Mouse (Mus musculus) CH12.LX (cell line): ENCODE measurements around the gene Lhx4. TPM values are rescaled to one million over a fixed set of nuclear protein-coding genes. Genes with fewer than 3 reads are reported as not detected.

Experiments used
- polyA plus RNA-seq: library from polyadenylated mRNA; unstranded; fragments of >175 nt; gene quantifications from 2 replicates; pipeline ENCODE4 v1.2.1, GENCODE M21; 2012; ENCODE audit warnings: low read depth; ENCODE audit not compliant: insufficient read length
- total RNA-seq, 2 experiments: library from RNA; depleted of rRNA; stranded (reverse); fragments of 300-350 nt in 1 of 2; fragments of >200 nt in 1 of 2; gene quantifications; 2 replicates each; pipeline ENCODE4 v1.2.3; 2012 to 2014

Gene Lhx4
- total and polyA plus RNA-seq, 3 experiments, result not detected

Other genes starting within 250 kb of the Lhx4 start
- 74.4 and 80.3 TPM in 2 replicates for gene Acbd6, start 193.6 kb downstream of the Lhx4 start, total RNA-seq (2012; rRNA removed)
- gene Acbd6, start 193.6 kb downstream of the Lhx4 start, total RNA-seq (2014; rRNA removed), result 51.9 and 52.6 TPM in 2 replicates
- 91.1 and 97.8 TPM in 2 replicates for gene Acbd6, start 193.6 kb downstream of the Lhx4 start, polyA plus RNA-seq
- 11.9 and 13.7 TPM in 2 replicates for gene Qsox1, start 61.2 kb upstream of the Lhx4 start, total RNA-seq (2012; rRNA removed)
- gene Qsox1, start 61.2 kb upstream of the Lhx4 start, total RNA-seq (2014; rRNA removed), result 7.9 and 8.6 TPM in 2 replicates
- 11.6 and 12.5 TPM in 2 replicates for gene Qsox1, start 61.2 kb upstream of the Lhx4 start, polyA plus RNA-seq
- gene Cep350, start 221.6 kb upstream of the Lhx4 start, total RNA-seq (2012; rRNA removed), result 5.3 and 6.8 TPM in 2 replicates
- gene Cep350, start 221.6 kb upstream of the Lhx4 start, total RNA-seq (2014; rRNA removed), result 3.5 and 3.6 TPM in 2 replicates
- 8.3 and 8.5 TPM in 2 replicates for gene Cep350, start 221.6 kb upstream of the Lhx4 start, polyA plus RNA-seq